Mouse (Mus musculus): ENCODE data around the gene Fam20a.

The Fam20a gene

DNA sequence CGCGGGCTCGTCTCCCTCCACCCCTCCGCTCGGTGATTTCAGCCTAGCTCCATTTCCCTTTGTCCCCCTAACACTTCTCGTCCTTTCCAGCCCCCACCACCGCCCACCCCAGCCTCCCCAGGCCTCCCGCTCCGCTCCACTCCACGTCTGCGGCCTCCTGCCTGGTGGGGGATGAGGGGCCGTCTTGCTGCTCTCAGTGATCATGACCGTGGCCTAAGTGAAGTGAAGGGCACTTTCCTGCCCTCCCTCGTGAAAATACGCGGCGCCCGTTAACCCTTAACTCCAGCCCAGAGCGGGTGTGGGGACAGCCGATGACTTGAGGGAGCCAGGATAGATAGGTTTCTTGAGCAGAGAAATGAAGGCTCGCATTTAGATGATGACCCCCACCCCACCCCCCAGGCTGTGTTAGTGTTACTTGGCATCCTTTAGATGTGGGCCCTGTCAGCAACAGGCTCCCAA lies 70.5 kb downstream of the Fam20a start:
- DNase-seq, result peak; percentile 27

DNA sequence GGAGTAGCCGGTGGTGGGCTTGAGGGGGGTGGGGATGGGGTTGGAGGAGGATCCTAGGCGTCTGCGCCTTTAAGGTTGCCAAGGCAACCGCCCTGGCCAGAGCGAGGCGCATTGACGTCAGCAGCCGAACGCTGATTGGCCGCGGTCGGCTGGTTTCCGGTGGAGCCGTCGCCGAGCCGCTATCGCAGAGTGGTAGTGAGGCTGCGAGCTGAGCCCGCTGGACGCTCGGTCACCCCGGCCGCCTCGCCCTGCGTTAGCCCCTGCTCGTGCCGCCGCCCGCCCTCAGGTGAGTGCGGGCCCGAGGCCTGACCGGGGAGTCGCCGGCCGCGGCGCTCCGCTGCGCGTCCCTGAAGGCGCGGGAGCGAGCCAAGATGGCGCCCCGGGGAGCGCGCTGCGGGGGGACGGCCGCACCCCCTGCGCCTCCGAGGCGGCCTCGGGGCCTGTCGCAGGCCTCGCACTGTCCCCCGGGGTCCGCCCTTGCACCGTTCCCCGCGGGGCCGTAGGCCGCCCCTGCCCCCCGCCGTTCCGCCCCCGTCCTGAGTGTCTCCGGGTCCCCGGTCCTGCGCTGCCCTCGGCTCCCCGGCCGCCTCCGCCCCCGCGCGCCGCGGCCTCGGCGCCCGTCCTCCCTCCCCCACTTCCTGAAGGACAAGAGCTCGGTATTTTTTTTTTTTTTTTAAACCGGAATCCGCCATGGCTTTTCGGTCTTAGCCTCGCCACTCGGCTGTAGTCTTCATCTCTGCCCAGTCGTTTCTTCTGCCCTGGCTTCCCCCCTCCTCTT lies 71.1 kb downstream of the Fam20a start:
- peak; percentile 96 for DNase-seq

DNA sequence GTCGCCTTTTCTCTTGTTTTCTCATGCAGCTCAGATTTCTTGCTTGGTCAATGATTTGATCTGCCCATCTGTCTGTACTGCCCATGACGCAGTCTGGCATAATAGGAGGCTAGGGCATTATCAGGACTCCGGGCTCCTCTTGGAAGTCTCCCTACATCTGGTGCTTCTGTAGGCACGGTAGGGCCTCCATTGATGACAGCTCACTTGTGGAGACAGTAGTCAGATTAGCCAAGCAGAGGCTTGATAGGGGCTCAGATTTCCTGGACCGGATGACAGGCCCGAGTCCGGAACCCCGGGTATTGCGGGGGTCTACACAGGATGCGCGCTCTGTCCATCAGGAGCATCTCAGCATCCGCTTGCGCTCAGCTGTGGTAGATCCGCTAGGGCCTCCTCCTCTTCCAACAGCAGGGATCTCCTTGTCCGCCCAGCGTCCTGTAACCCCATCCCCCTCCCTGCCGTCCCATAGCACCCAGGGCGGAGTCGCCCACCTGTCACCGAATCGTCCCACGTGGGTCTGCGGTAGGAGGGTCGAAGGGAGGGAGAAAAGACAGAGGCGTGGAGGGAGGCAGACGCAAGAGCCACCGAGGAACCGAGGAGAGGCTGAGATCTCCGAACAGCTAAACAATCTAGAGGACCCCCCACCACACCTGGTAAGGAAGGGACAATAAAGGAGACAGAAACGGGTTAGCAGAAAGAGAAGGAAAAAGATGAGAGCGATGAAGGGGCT lies 71.9 kb downstream of the Fam20a start:
- peak; percentile 71 for DNase-seq

DNA sequence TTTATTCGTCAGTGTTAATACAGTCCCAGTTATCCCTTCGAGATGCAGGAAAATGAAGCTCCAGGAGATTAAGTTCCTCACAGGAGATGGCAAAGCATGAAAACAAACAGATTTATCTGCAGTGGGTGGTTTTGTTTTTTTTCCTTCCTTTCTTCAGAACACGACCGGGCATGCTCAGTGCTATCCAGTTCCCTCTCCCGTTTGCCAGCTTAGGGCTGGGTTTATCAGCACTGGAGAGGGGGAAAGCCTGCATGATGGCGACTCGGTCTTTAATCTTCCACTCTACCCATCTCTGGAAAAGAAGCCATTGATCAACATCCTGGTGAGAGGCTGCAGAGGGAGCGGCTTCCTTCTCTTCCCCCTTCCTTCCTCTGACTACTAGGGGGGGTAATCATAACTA lies 72.9 kb downstream of the Fam20a start, which contains the start of gene Prkar1a:
Gene Prkar1a, plus strand, starts transcription at position 200 of the 400 bp plus-strand sequence.
- DNase-seq, result no peak

DNA sequence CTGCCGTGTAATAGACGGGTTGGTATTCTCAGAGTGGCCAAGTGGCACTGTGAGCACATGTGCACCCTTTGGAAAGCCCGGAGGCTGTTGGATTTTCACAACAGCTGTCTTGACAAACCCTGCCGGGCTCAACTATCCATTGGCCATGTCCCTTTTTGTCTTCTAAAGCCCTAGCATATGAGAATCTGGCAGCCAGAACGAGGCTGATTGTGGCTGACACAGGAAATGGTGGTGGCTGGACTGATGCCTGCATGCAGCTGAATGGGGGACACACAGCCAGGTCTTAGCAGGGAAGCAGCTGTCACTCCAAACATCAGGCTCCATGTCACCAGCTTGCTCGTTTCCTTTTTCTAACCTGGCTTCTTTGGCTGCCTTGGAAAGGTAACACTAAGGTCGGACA lies 73.6 kb downstream of the Fam20a start:
- peak; percentile 59 for DNase-seq

DNA sequence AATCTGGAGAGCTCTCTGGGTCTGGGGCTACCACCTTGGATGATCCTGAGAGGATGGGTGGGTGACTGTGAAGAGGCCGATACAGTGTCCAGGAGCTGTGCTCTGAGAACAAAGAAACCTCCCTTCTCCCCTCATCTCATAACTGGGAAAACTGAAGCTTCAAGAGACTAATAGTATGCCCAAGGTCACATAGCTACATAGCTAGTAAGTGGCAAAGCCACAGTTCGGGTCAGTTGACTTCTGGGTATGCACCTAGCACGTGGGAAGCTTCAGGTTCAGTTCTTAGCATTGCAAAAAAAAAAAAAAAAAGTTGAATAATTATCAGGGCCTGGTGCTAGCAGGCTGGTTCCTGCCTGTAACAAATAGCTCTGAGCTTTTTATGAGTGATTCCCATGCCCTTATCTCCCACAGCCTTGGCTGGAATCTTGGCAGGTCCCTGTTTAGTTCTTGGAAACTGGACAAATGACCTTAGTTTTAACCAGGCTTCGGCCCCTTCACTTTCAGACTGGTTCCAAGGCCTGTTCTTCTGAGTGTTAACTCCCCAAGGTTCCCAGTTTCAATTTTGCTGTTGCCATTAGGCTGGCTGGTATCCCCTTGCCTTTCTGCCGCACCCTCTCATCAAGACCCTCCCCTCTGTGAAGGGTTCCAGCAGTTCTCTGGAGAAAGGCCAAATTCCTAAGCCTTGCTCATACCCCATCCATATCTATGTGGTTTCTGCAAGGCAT lies 80.4 kb downstream of the Fam20a start:
- DNase-seq, result peak; percentile 54

DNA sequence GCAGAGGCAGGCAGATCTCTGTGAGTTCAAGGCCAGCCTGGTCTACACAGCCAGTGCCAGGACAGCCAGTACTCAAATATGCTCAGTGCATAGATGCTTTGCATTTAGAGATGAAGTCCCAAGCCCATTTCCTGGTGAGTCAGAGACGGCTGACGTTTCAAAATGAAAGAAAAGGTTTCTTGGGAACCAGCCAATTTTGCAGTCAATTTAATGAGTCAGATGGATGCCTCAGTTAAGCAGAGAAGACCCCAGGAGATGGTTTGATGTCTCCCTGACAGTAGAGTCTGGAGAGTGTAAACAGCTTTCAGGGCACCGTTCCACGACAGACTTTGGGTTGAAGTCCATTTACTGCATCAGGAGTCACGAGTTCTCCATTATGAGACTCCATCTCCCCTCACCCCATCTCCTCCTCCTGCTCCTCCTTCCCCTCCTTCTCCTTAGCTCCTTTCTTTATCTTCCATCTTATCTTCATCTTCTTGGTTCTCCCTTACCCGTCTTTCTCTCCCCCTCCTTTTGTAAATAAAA lies 86.1 kb downstream of the Fam20a start:
- DNase-seq, result no peak

DNA sequence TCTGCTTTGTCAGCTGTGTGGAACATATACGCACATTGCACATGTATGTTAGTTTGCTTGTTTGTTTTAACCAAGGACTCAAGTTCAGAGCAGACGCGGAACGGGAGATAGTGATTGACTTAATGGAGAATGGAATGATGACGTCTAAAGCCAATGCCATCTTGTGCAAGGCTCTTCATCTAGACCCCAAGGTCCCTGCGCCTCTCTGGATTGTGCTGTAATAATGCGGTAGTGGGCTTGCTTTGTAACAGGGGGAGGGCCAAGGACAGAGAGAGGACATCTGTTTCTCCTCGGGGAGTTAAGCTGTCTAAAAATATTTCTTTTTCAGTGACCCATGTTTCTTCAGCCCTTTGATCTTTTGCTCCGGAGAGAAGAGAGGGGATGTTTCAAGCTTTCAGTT lies 87.2 kb downstream of the Fam20a start:
- DNase-seq, result no peak

DNA sequence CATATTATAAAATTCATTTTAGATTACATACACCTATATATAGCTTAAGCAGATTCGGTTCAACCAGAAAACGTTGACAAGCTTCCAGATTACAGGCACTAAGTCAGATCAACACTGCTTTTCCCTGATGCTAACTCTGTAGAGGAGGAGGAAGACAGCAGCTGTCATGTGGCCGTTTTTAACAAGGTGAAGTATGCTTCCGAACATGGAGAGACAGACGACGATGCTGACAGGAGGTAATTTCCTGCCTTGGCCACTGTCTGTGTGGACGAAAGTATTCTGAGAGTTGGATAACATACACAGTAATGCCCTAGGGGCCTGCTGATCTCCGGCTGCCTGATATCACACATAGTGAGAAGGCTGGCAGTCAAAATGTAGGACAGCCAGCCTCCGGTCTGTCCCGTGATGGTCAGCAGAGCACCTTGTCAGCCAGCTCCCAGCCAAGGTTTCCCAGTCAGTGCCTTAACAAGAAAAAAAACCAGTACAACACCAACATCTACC lies 93.0 kb downstream of the Fam20a start:
- DNase-seq, result no peak

DNA sequence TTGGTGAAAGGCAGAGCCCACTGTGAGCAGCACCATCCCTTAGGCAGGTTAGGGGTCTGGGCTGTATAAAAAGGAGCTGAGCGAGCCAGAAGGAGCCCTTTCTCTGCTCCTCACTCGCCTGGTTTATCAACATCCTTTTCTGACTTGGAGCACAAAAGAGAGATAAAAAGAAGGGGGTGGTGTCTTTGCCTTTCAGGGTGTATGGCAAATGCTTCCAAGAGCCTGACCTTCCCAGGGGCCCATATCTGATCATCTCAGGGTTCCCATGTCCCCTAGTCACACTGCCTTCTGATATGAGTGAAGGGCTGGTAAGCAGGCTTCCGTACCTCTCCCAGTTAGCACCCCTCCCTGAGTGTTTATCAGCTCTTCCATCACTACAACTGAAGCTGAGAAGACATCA lies 94.0 kb downstream of the Fam20a start:
- DNase-seq, result no peak

DNA sequence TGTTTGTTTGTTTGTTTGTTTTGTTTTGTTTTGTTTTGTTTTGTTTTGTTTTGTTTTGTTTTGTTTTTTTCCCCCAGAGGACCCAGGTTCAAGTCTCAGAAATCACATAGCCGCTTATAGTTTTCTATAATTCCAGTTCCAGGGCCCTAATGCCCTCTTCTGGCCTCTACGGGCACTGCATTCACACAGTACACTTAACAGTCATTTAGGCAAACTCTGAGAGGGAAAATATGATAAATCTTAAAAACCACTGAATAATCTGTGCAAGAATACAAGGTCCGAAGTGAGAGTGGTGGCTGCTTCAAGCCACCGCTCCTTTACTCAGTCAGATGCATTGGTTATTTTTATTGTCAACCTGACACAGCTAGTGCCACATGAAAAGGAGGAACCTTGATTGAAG lies 94.4 kb downstream of the Fam20a start:
- peak; percentile 37 for DNase-seq

DNA sequence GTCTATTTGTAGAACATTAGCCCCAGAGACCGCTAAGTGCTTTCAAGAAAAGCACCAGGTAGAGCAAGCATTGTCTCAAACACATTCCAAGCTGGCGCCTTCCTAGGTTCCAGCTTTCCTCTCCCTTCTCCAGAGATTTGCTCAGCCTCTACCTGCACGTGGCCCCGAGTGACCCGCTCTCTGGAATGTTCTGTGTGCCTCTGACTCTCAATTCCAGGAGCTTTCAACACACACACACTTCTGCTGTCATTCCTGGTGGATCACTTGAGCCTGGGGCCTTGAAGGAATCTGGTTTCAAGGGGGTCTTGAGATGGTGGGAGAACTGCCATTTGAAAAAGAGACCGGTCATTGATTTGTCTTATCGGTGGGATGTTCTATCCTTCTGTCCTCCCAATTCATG lies 98.8 kb downstream of the Fam20a start:
- no peak for DNase-seq

DNA sequence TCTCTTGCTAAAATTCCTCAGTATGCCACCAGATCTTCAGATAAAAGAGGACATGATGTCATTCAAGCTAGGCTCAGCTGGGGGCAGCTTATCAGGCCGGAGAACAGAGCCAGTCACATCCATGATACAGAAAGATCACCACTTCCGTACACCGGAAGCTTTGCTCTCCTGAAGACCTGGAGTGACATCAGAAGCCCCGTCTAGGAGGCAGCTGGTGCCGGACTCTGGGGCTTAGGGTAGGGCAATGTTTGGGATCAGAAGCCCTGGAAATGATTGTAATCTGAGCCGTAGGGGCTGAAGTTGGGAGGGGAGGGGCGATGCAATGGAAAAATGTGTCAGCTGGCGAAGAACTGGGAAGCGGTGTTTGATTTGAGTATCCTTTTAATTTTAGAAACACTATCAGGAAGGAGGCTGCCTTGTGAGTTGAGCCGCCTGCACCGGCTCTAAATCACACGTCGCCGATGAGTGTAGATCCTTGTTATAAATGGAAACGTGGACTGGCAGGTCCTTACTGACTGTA lies 99.5 kb downstream of the Fam20a start:
- peak; percentile 18 for DNase-seq

DNA sequence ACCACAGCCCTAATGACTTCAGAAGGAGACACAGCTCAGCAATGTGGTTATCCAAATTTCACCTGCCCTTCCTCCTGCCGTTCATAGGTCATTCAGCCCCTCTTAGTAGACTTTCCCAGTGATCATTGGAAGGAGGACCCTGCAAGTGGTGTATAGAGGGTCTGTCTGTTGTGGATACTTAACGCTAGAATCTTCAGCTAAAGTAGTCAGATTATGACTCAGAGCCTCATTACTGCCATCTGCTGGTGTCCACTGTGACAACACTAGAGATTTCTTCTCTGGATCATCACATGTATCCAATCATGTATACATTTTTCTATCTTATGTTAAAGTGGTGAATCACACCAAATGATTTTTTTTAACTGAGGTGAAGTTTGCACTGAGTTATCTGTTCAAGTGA lies 100.9 kb downstream of the Fam20a start:
- DNase-seq, result peak; percentile 83

DNA sequence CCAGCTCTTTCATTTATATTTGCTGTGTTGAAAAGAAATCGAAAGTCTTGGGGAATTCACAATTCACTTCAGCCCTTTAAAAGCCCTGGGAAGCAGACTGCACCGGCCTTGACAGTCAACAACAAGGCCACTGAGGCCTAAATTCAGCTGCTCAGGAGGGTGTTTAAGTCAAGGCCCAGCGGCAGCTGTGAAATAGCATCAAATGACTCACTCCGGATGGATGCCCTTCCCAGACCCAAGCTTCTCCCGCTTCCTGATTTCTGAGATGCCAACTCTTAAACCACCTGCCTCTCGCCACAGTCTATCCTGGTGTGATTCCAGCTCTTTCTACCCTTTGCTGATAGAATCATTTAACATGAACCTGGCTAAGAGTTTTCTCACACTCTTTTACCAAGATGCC lies 101.7 kb downstream of the Fam20a start:
- DNase-seq, result no peak

Data from lung, postnatal 36 days (tissue).